Mouse (Mus musculus): ENCODE measurements around the gene Mrpl32. TPM values are rescaled to one million over a fixed set of nuclear protein-coding genes. Genes with fewer than 3 reads are reported as not detected.

The Mrpl32 gene
- polyA plus RNA-seq, 1 experiment = 26.9 TPM

GRCm38 (mm10) chr13:14607616-14608015, 5.3 kb downstream of the Mrpl32 start:
- Histone ChIP-seq H3K27ac (ENCODE audit: insufficient read depth, low read length) (no peak overlapping the region), H3K27me3 (ENCODE audit: control insufficient read depth, insufficient read depth, low read length) (no peaks in the 10 kb centered on the region), H3K4me1 (ENCODE audit: control insufficient read depth, insufficient read depth, low read length) (no peaks in the 10 kb centered on the region), H3K4me3 (replicated peaks; ENCODE audit: insufficient read depth, low read depth, low read length) (no peak overlapping the region)
- TF ChIP-seq CTCF (IDR thresholded peaks at IDR 0.05; ENCODE audit: borderline replicate concordance, insufficient read depth, low read depth, low read length) (no peak), POLR2A (IDR thresholded peaks at IDR 0.05; ENCODE audit: borderline replicate concordance, insufficient read depth, low read length) (no peak)
- DNase-seq = no peak

GRCm38 (mm10) chr13:14602744-14603143, 10.2 kb downstream of the Mrpl32 start:
- no peak for DNase-seq
- H3K4me1 ChIP-seq (ENCODE audit: control insufficient read depth, insufficient read depth, low read length) = no peaks in the 10 kb centered on the region
- H3K27me3 ChIP-seq (ENCODE audit: control insufficient read depth, insufficient read depth, low read length) = no peaks in the 10 kb centered on the region
- H3K27ac ChIP-seq (ENCODE audit: insufficient read depth, low read length) = no peak overlapping the region
- 94% methylated on average over 2 of the region's 2 CpGs for WGBS
- no peak overlapping the region for H3K4me3 ChIP-seq (replicated peaks; ENCODE audit: insufficient read depth, low read depth, low read length)
- TF ChIP-seq POLR2A (IDR thresholded peaks at IDR 0.05; ENCODE audit: borderline replicate concordance, insufficient read depth, low read length) = no peak
- TF ChIP-seq CTCF (IDR thresholded peaks at IDR 0.05; ENCODE audit: borderline replicate concordance, insufficient read depth, low read depth, low read length) = no peak

DNA sequence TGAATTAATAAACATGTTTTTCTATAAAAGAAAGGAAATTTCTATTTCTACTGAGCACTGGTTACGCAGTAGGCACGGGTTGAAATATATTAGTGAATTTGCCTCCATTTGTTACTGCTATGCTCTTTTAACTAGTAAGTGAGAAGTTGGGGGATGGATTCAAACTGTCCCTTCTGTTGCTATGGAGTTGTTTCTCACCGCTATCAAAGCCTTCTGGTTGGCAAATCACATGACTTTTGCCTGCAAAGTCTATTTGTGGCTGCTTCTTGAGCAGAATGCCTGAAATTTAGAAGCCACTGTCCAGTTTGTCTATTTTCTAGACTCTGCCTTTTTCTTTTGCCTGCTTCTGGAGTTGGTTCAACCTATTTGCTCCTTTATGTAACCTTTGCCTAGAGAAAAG, 32.6 kb downstream of the Mrpl32 start:
- no peak for TF ChIP-seq CTCF (IDR thresholded peaks at IDR 0.05; ENCODE audit: borderline replicate concordance, insufficient read depth, low read depth, low read length)
- TF ChIP-seq POLR2A (IDR thresholded peaks at IDR 0.05; ENCODE audit: borderline replicate concordance, insufficient read depth, low read length) = no peak
- Histone ChIP-seq H3K4me1 (ENCODE audit: control insufficient read depth, insufficient read depth, low read length) (no peaks in the 10 kb centered on the region), H3K27ac (ENCODE audit: insufficient read depth, low read length) (no peak overlapping the region), H3K4me3 (replicated peaks; ENCODE audit: insufficient read depth, low read depth, low read length) (no peak overlapping the region), H3K27me3 (ENCODE audit: control insufficient read depth, insufficient read depth, low read length) (no peaks in the 10 kb centered on the region)
- DNase-seq = no peak
- 69% methylated on average over 3 of the region's 3 CpGs for WGBS

DNA sequence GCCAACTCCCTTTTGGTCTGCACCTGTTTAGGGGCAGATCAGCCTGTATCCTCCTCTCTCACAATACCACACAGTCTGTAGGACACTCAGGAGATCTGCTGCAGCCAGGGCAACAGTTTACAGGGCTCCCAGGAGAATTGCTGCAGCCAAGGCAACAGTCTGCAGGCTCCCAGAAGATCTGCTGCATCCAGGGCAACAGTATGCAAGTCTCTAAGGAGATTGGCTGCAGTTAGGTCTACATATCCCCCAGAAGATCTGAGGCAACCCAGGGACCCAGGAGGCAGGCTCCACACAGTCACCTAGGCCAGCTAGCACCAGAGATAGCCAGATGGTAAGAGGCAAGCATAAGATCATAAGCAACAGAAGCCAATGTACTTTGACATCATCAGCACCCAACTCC, 38.8 kb downstream of the Mrpl32 start:
- DNase-seq = no peak
- no peak for TF ChIP-seq CTCF (IDR thresholded peaks at IDR 0.05; ENCODE audit: borderline replicate concordance, insufficient read depth, low read depth, low read length)
- TF ChIP-seq POLR2A (IDR thresholded peaks at IDR 0.05; ENCODE audit: borderline replicate concordance, insufficient read depth, low read length) = no peak
- H3K4me3 ChIP-seq (replicated peaks; ENCODE audit: insufficient read depth, low read depth, low read length) = no peak overlapping the region
- H3K4me1 ChIP-seq (ENCODE audit: control insufficient read depth, insufficient read depth, low read length) = no peaks in the 10 kb centered on the region
- H3K27me3 ChIP-seq (ENCODE audit: control insufficient read depth, insufficient read depth, low read length) = no peaks in the 10 kb centered on the region
- no peak overlapping the region for H3K27ac ChIP-seq (ENCODE audit: insufficient read depth, low read length)

DNA sequence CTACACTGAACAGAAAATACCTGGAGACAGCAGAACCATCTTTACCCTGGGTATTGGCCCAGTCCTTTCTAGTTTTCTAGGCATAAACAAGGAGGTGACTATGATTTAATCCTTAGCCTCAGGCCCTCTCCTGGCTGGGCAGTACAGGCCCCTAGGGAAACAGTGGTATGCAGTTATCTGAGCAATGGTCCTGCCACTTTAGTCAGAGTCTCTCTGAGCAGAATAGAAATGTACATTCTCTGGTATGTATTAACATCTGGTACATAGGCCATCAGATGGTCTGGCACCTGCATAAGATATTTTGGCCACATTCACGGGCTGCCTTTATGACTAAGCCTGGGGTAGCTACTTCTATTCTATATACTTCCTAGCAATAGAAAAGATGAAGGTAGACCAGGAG, 51.6 kb downstream of the Mrpl32 start:
- Histone ChIP-seq H3K4me1 (ENCODE audit: control insufficient read depth, insufficient read depth, low read length) (no peaks in the 10 kb centered on the region), H3K27ac (ENCODE audit: insufficient read depth, low read length) (no peak overlapping the region), H3K4me3 (replicated peaks; ENCODE audit: insufficient read depth, low read depth, low read length) (no peak overlapping the region), H3K27me3 (ENCODE audit: control insufficient read depth, insufficient read depth, low read length) (no peaks in the 10 kb centered on the region)
- WGBS = 88% methylated on average over 1 of the region's 1 CpGs
- TF ChIP-seq CTCF (IDR thresholded peaks at IDR 0.05; ENCODE audit: borderline replicate concordance, insufficient read depth, low read depth, low read length) (no peak), POLR2A (IDR thresholded peaks at IDR 0.05; ENCODE audit: borderline replicate concordance, insufficient read depth, low read length) (no peak)
- no peak for DNase-seq

Other genes with a start within 250 kb of the Mrpl32 start
- gene Hecw1, start 89.9 kb downstream of the Mrpl32 start, polyA plus RNA-seq (2012; rRNA removed) = 17.4 and 18.6 TPM in 2 replicates
- 76.7 and 81.4 TPM in 2 replicates for gene Psma2, start 75 bp upstream of the Mrpl32 start, polyA plus RNA-seq (2012; rRNA removed)
- 19.1 and 20.3 TPM in 2 replicates for gene AW209491, start 17.0 kb upstream of the Mrpl32 start, polyA plus RNA-seq (2012; rRNA removed)